Mouse (Mus musculus) adrenal gland, adult 2 months (tissue): ENCODE measurements around the gene Gyg. TPM values are rescaled to one million over a fixed set of nuclear protein-coding genes. Genes with fewer than 3 reads are reported as not detected.
"Not testable (repeated sequence)": the region's sequence is repeated elsewhere in the genome, so short reads cannot be mapped to it uniquely, and the experiment has no call there.

Source experiments
- DNase-seq: peaks from one replicate; pipeline ENCODE4 v3.0.0; 2021
- polyA plus RNA-seq: library from polyadenylated mRNA; depleted of rRNA; stranded (reverse); fragments of >200 nt; gene quantifications from 2 replicates; pipeline ENCODE4 v1.2.3, GENCODE M21; 2012; rRNA removed
- total RNA-seq, 2 experiments: library from RNA; stranded (reverse); gene quantifications; 2 replicates each; pipeline ENCODE4 v1.2.3; 2021

Gene Gyg
- total and polyA plus RNA-seq, 3 experiments: 29.2 to 152 (median 93.1) TPM

GRCm38 (mm10) chr3:20130456-20131349 is 24.4 kb downstream of the Gyg start:
- no peak for DNase-seq

- no peak for DNase-seq
Measured at GRCm38 (mm10) chr3:20129491-20129890, 25.6 kb downstream of the Gyg start.

GRCm38 (mm10) chr3:20127047-20127595 is 28.0 kb downstream of the Gyg start:
- no peak for DNase-seq

GRCm38 (mm10) chr3:20125604-20126003 is 29.5 kb downstream of the Gyg start:
- no peak for DNase-seq

- not testable (repeated sequence) for DNase-seq
Measured at GRCm38 (mm10) chr3:20121582-20121981, 33.5 kb downstream of the Gyg start.

GRCm38 (mm10) chr3:20119686-20120244 is 35.4 kb downstream of the Gyg start:
- DNase-seq: no peak

- no peak for DNase-seq
Measured at GRCm38 (mm10) chr3:20119044-20119591, 36.0 kb downstream of the Gyg start.

- no peak for DNase-seq
Measured at GRCm38 (mm10) chr3:20111913-20112312, 43.2 kb downstream of the Gyg start.

GRCm38 (mm10) chr3:20108881-20109280 is 46.2 kb downstream of the Gyg start:
- DNase-seq: no peak

- no peak for DNase-seq
Measured at GRCm38 (mm10) chr3:20104776-20105175, 50.3 kb downstream of the Gyg start.

- no peak for DNase-seq
Measured at GRCm38 (mm10) chr3:20104318-20104717, 50.8 kb downstream of the Gyg start.

- no peak for DNase-seq
Measured at GRCm38 (mm10) chr3:20103830-20104229, 51.3 kb downstream of the Gyg start.

GRCm38 (mm10) chr3:20082161-20082560 is 73.0 kb downstream of the Gyg start:
- no peak for DNase-seq

GRCm38 (mm10) chr3:20076145-20077053 is 78.7 kb downstream of the Gyg start:
- peak; percentile 15 for DNase-seq

Other genes with a start within 250 kb of the Gyg start
- 10 to 100 TPM; 55.2 to 79.1 TPM for gene Cp, start 198.3 kb downstream of the Gyg start, total RNA-seq
- 4.1 and 5.7 TPM in 2 replicates for gene Cp, start 198.3 kb downstream of the Gyg start, polyA plus RNA-seq
- gene Hps3, start 120.0 kb downstream of the Gyg start, total RNA-seq: 10 to 100 TPM; 14.4 to 15.0 TPM
- 27.0 and 39.1 TPM in 2 replicates for gene Hps3, start 120.0 kb downstream of the Gyg start, polyA plus RNA-seq
- gene Hltf, start 97.5 kb downstream of the Gyg start, total RNA-seq: 10 to 100 TPM; 20.9 to 21.4 TPM
- 1.9 and 2.6 TPM in 2 replicates for gene Hltf, start 97.5 kb downstream of the Gyg start, polyA plus RNA-seq
- 1 to 10 TPM; 2.1 to 2.5 TPM for gene Cpa3, start 86.9 kb upstream of the Gyg start, total RNA-seq
- gene Cpa3, start 86.9 kb upstream of the Gyg start, polyA plus RNA-seq: 0.09 and 0.24 TPM in 2 replicates
- 1 to 10 TPM; 5.7 to 6.7 TPM for gene Cpb1, start 120.4 kb upstream of the Gyg start, total RNA-seq
- gene Cpb1, start 120.4 kb upstream of the Gyg start, polyA plus RNA-seq: 0.74 and 0.83 TPM in 2 replicates
- gene Agtr1b, start 211.9 kb upstream of the Gyg start, total RNA-seq: 10 to 100 TPM in 1 of 2 experiments, 1 to 10 TPM in 1; 8.9 to 11.9 TPM
- gene Agtr1b, start 211.9 kb upstream of the Gyg start, polyA plus RNA-seq: 5.5 and 7.0 TPM in 2 replicates